Mouse (Mus musculus) stomach, embryonic 15.5 days (tissue): ENCODE data around the gene Atp1a3. TPM values are rescaled to one million over a fixed set of nuclear protein-coding genes. Genes with fewer than 3 reads are reported as not detected.

Experiments
- ATAC-seq: fragments of 200-750 bp; cut with Nextera tagmentation; 2 replicates; pipeline ENCODE4 v1.8.0; 2017; ENCODE audit warnings: low read depth, moderate number of reproducible peaks, moderate TSS enrichment; ENCODE audit not compliant: insufficient read depth, low FRiP score
- H3K27ac ChIP-seq: fragments of 300-500 bp; sonication (generic); 2 replicates; pipeline ENCODE4 v1.5.1; 2015; ENCODE audit warnings: mild to moderate bottlenecking, inconsistent platforms
- H3K27me3 ChIP-seq: fragments of 300-500 bp; sonication (generic); replicated peaks from 2 replicates; pipeline ENCODE4 v1.6.1; 2015; ENCODE audit warnings: inconsistent platforms
- H3K36me3 ChIP-seq: fragments of 300-500 bp; sonication (generic); 2 replicates; pipeline ENCODE4 v1.6.1; 2015; ENCODE audit warnings: inconsistent platforms
- H3K4me1 ChIP-seq: fragments of 300-500 bp; sonication (generic); 2 replicates; pipeline ENCODE4 v1.6.1; 2015; ENCODE audit warnings: inconsistent platforms
- H3K4me2 ChIP-seq: fragments of 300-500 bp; sonication (generic); 2 replicates; pipeline ENCODE4 v1.6.1; 2015; ENCODE audit warnings: mild to moderate bottlenecking, inconsistent platforms
- H3K4me3 ChIP-seq: fragments of 300-500 bp; sonication (generic); replicated peaks from 2 replicates; pipeline ENCODE4 v1.5.1; 2015; ENCODE audit warnings: inconsistent platforms
- H3K9ac ChIP-seq: fragments of 300-500 bp; sonication (generic); 2 replicates; pipeline ENCODE4 v1.6.1; 2015; ENCODE audit warnings: inconsistent platforms
- H3K9me3 ChIP-seq: fragments of 300-500 bp; sonication (generic); 2 replicates; pipeline ENCODE4 v1.6.1; 2016; ENCODE audit warnings: inconsistent platforms
- WGBS: fragments of 180-500 bp; shearing (Covaris S2); methylation state at CpG from one replicate; pipeline ENCODE4 v1.1.7; 2015; 5-methylcytosine and 5-hydroxymethylcytosine counted together
- polyA plus RNA-seq: library from polyadenylated mRNA; unstranded; fragments of >200 nt; fragmentation: Nextera tagmentation; extraction: Ambion mirVana; gene quantifications from 2 replicates; pipeline ENCODE4 v1.2.1, GENCODE M21; 2015

The Atp1a3 gene
- polyA plus RNA-seq, 1 experiment from 2014 or later, result 4.3 TPM

DNA sequence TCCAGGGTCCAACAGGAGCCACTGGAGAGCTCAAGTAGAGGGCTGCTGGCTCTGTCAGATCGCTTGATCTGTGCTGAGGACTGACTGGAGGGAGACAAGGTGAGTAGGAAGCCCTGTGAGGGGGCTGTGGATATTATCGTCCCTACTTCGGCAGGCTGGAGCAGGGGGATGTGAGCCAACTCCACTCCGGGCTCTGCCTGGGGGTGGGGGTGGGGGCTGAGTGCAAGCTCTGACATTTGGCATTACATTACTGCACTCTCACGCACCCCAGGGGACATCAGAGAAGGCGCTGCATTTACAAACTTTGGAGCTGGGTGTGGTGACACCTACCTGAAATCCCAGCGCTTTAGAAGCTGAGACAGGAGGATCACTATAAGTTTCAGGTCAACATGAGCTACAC lies 5.8 kb upstream of the Atp1a3 start:
- H3K9ac ChIP-seq, result no peak overlapping the region
- no peaks in the 10 kb centered on the region for H3K9me3 ChIP-seq
- H3K27me3 ChIP-seq, result peaks cover 53% of the 10 kb centered on the region
- no peak overlapping the region for H3K27ac ChIP-seq
- peaks cover 9% of the 10 kb centered on the region; the same call in 1 of the 2 replicates for H3K36me3 ChIP-seq
- H3K4me3 ChIP-seq, result no peak overlapping the region
- H3K4me1 ChIP-seq, result peaks cover 7% of the 10 kb centered on the region
- H3K4me2 ChIP-seq, result no peak overlapping the region
- WGBS, result 71% methylated on average over 7 of the region's 7 CpGs
- no peak for ATAC-seq

DNA sequence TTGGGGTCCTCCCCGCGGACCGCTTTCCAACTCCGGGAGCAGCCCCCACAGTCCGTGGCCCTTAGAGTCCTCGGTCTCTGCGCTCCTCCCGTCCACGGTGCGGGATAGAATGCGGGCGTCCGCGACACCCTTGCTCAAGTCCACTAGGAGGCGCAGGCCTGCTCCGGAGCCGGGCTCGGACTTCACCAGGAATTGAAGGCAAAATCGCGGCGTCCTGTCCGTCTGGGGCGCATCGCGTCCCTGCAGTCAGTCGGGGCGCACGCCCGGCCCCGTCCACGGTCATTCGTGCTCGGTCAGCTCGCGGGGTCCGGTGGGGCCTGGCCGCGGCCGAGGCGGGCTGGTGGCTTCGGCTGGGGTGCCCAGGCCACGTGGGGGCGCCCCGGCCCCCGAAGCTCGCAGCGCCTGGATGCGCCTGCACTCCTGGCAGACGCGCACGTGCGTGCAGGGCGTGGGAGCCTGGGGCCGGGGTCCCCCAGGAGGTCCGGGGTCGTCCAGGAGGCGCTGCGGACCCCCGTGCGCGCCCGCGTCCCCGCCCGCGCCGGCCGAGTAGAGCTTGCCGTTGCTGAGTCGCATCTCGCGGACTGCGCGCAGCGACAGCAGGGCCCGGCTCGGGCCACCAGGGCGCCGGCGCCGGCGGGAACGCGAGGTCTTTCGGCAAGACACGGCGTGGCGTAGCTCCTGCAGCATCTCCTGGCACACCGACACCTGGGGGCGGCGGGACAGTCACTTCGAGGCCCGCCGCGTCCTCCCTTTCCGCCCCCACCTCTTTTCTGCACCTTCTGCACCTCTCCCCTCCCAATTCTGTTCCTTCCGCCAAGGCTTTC lies 4.5 kb upstream of the Atp1a3 start:
- H3K4me3 ChIP-seq, result peak overlapping the region; percentile 35
- peaks cover 11% of the 10 kb centered on the region for H3K4me1 ChIP-seq
- H3K27me3 ChIP-seq, result peaks cover 64% of the 10 kb centered on the region
- no peak for ATAC-seq
- H3K9ac ChIP-seq, result no peak overlapping the region
- H3K9me3 ChIP-seq, result no peaks in the 10 kb centered on the region
- H3K36me3 ChIP-seq, result peaks cover 5% of the 10 kb centered on the region; the same call in 1 of the 2 replicates
- H3K4me2 ChIP-seq, result peak overlapping the region; percentile 74
- WGBS, result 4% methylated on average over 84 of the region's 97 CpGs
- no peak overlapping the region for H3K27ac ChIP-seq

GRCm38 (mm10) chr7:25009099-25009700 lies 3.4 kb upstream of the Atp1a3 start:
- WGBS, result 13% methylated on average over 20 of the region's 20 CpGs
- no peaks in the 10 kb centered on the region for H3K9me3 ChIP-seq
- H3K4me3 ChIP-seq, result no peak overlapping the region
- ATAC-seq, result no peak
- peaks cover 71% of the 10 kb centered on the region for H3K27me3 ChIP-seq
- H3K9ac ChIP-seq, result no peak overlapping the region
- H3K36me3 ChIP-seq, result no peaks in the 10 kb centered on the region
- no peak overlapping the region for H3K4me2 ChIP-seq
- peaks cover 11% of the 10 kb centered on the region for H3K4me1 ChIP-seq
- no peak overlapping the region for H3K27ac ChIP-seq

GRCm38 (mm10) chr7:25008635-25009034 lies 2.9 kb upstream of the Atp1a3 start:
- 2% methylated on average over 17 of the region's 17 CpGs for WGBS
- H3K27me3 ChIP-seq, result peaks cover 75% of the 10 kb centered on the region

DNA sequence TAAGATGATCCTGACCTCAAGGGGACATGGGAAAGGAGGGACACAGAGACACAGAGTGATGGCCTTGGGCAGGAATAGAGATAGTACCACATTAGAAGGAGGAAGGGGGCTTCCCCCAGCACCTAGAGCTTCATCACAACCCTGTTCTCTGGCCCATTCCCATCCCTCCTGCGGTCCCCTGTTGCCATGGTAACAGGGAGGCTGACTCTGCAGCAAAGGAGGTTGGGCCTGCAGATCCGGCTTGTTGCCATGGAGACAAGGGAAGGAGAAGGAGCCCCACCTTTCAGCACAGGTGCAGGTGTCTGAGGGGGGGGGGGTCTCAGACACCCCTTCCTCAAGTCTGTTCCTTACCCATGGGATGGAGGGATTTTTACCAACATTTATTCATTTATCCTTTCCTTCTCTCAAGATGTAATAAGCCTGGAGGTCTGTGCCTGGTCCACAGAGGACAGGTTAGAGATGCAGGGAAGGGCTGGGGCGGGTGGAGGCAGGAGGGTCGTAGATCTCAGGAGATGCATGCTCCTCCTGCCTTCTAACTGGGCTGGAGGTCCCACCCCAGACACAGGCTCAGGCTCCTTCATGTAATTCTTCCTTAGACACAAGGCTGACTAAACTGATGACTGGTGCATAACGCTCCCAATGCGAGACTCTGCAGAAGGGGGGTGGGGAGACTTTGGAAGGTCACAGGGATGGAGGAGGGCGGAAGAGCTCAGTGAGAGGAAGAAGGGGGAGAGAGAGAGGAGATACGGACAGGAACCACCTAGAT lies 2.0 kb upstream of the Atp1a3 start:
- no peak overlapping the region for H3K4me3 ChIP-seq
- no peak for ATAC-seq
- peaks cover 11% of the 10 kb centered on the region for H3K4me1 ChIP-seq
- H3K4me2 ChIP-seq, result no peak overlapping the region
- H3K36me3 ChIP-seq, result no peaks in the 10 kb centered on the region
- H3K27ac ChIP-seq, result no peak overlapping the region
- 32% methylated on average over 8 of the region's 8 CpGs for WGBS
- no peaks in the 10 kb centered on the region for H3K9me3 ChIP-seq
- H3K9ac ChIP-seq, result no peak overlapping the region
- peaks cover 81% of the 10 kb centered on the region for H3K27me3 ChIP-seq

More at GRCm38 (mm10) chr7:25008635-25009034, 2.9 kb upstream of the Atp1a3 start:
- no peak overlapping the region for H3K4me2 ChIP-seq
- no peak overlapping the region for H3K4me3 ChIP-seq
- H3K27ac ChIP-seq, result no peak overlapping the region
- no peak for ATAC-seq
- peaks cover 11% of the 10 kb centered on the region for H3K4me1 ChIP-seq
- no peaks in the 10 kb centered on the region for H3K36me3 ChIP-seq
- H3K9me3 ChIP-seq, result no peaks in the 10 kb centered on the region
- no peak overlapping the region for H3K9ac ChIP-seq

DNA sequence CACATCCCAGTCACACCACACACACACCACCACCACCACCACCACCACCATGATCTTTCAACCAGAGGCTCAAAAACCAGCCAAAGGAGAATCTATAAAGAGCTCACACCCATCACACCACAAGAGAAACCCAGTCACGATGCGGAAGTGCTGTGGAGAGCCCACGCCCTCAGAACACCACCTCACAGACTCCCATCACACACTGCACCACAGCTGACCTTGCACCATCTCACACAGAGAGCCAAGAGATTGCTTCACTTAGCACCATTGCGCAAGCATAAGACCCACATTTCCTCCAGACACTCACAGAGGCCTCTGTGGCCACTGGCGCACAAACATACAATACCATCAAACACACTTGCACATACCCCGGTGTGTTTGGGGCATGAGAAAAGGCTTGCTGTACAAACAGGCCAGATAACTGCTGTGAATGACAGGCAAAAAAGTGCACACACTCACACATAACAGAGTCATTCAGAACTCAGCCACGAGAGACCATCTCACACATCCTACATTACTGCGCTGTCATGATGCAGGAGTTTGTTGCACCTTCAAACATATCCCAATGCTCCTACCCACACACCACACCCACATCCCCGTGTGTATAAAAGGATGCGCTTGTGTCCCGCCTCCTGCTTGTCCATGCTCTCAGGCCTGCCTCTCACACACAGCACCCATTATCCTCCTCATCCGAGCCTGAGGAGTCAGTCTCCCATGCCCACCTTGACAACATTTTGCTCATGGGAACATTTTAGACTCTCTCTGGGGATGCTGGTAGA lies 1.0 kb upstream of the Atp1a3 start:
- Histone ChIP-seq H3K4me1 (peaks cover 11% of the 10 kb centered on the region), H3K9me3 (no peaks in the 10 kb centered on the region), H3K9ac (no peak overlapping the region), H3K4me3 (no peak overlapping the region), H3K27ac (no peak overlapping the region), H3K27me3 (peaks cover 79% of the 10 kb centered on the region), H3K4me2 (no peak overlapping the region), H3K36me3 (no peaks in the 10 kb centered on the region)
- 75% methylated on average over 12 of the region's 12 CpGs for WGBS
- ATAC-seq, result no peak

GRCm38 (mm10) chr7:25006171-25006570 lies 413 bp upstream of the Atp1a3 start:
- H3K27me3 ChIP-seq, result peaks cover 73% of the 10 kb centered on the region
- no peaks in the 10 kb centered on the region for H3K9me3 ChIP-seq
- no peak overlapping the region for H3K9ac ChIP-seq
- H3K27ac ChIP-seq, result no peak overlapping the region
- H3K4me2 ChIP-seq, result peak overlapping the region; percentile 62
- peaks cover 11% of the 10 kb centered on the region for H3K4me1 ChIP-seq
- WGBS, result 69% methylated on average over 3 of the region's 3 CpGs
- no peak for ATAC-seq
- H3K4me3 ChIP-seq, result peak overlapping the region; percentile 39; the same call in 1 of the 2 replicates
- no peaks in the 10 kb centered on the region for H3K36me3 ChIP-seq

DNA sequence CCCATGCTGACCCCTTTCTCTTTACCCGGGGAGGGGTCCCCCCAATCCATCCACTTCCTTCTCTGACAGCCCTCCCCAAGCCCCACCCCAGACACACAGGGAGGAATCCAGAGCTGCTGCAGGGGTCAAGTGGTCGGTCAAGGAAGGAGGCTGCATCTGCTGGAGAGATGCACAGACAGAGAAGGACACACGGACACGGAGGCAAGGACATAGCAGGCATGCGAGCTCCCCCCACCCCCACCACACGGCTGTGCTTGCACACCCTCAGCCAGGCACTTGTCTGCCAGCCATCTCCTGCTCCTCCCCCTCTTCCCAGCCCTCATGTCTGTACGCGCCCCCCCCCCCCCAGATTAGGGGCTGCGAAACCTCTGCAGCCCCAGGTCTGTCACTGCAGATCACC lies 952 bp downstream of the Atp1a3 start:
- H3K4me3 ChIP-seq, result no peak overlapping the region
- WGBS, result 40% methylated on average over 7 of the region's 9 CpGs
- H3K4me2 ChIP-seq, result no peak overlapping the region
- H3K36me3 ChIP-seq, result no peaks in the 10 kb centered on the region
- no peak for ATAC-seq
- H3K4me1 ChIP-seq, result 0 out of 2 replicates have a peak, but pooled peaks cover 4% of the 10 kb centered on the region
- H3K9ac ChIP-seq, result no peak overlapping the region
- H3K9me3 ChIP-seq, result no peaks in the 10 kb centered on the region
- H3K27me3 ChIP-seq, result peaks cover 59% of the 10 kb centered on the region
- no peak overlapping the region for H3K27ac ChIP-seq

DNA sequence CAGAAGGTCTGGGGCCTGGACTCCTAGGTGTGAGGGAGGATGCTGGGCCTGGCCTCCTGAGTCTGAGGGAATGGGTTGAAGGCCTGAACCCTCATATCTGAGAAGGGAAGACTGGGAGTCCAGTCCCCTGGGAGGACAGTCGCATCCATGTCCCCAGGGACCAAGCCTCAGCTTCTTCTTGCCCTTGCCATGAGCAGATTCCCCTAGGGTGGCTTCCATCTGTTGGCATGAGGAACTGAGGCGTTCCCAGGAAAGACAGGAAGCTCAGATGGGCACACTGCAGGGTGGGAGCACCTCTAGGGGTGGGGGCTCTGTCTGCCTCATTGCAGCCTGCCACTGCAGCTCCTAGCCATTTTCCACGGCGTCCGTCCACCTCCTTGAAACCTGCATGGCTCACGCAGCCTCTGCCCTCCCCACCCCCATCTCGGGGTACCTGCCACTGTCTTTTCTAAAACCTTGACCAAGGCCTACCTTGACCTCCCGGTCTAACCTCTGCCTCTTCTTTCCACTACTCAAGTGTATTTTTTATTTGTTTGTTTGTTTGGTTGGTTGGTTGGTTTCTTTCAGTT lies 1.9 kb downstream of the Atp1a3 start:
- Histone ChIP-seq H3K4me2 (no peak overlapping the region), H3K36me3 (no peaks in the 10 kb centered on the region), H3K27me3 (peaks cover 50% of the 10 kb centered on the region), H3K27ac (no peak overlapping the region), H3K4me1 (0 out of 2 replicates have a peak, but pooled peaks cover 4% of the 10 kb centered on the region), H3K9ac (no peak overlapping the region), H3K4me3 (no peak overlapping the region), H3K9me3 (no peaks in the 10 kb centered on the region)
- ATAC-seq, result no peak
- 84% methylated on average over 8 of the region's 8 CpGs for WGBS

- Histone ChIP-seq H3K9me3 (no peaks in the 10 kb centered on the region), H3K9ac (no peak overlapping the region), H3K4me3 (no peak overlapping the region), H3K4me1 (0 out of 2 replicates have a peak, but pooled peaks cover 4% of the 10 kb centered on the region), H3K4me2 (no peak overlapping the region), H3K27me3 (peaks cover 44% of the 10 kb centered on the region), H3K36me3 (no peaks in the 10 kb centered on the region), H3K27ac (no peak overlapping the region)
- no peak for ATAC-seq
- 26% methylated on average over 11 of the region's 11 CpGs for WGBS
Observed at GRCm38 (mm10) chr7:25003291-25003690, 2.5 kb downstream of the Atp1a3 start.

DNA sequence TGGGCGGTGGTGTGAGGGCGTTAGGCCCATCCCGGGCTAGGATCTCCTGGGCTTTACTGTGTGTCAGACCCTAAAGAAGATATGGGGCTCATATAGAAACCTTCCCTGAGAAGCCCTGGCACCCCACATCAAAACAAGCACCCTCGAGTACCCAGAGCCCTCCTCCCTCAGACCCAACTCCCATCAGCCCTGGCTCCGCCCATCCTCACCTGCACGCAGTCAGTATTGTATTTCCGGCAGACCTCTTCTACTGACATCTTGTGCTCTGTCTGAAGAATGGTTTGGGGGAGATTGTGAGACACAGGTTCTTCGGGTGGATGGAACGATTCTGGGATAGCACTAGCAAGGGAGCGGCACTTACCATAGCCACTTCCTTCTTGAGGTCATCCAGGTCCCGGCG lies 5.0 kb downstream of the Atp1a3 start:
- Histone ChIP-seq H3K9me3 (no peaks in the 10 kb centered on the region), H3K4me1 (0 out of 2 replicates have a peak, but pooled peaks cover 3% of the 10 kb centered on the region), H3K9ac (no peak overlapping the region), H3K27ac (no peak overlapping the region), H3K4me3 (no peak overlapping the region), H3K36me3 (no peaks in the 10 kb centered on the region), H3K4me2 (no peak overlapping the region), H3K27me3 (peaks cover 20% of the 10 kb centered on the region)
- 63% methylated on average over 12 of the region's 12 CpGs for WGBS
- no peak for ATAC-seq
